Mouse (Mus musculus) spleen, adult 2 months (tissue): ENCODE data around the gene Rhbdl1. TPM values are rescaled to one million over a fixed set of nuclear protein-coding genes. Genes with fewer than 3 reads are reported as not detected.

Source experiments
- DNase-seq, 2 experiments: peaks; one replicate each; pipeline versions ENCODE4 v3.0.0 to v3.0.0-alpha.2; 2012 to 2021; ENCODE audit warnings: low spot score in 2 of 2, low read depth in 1 of 2
- H3K27ac ChIP-seq: fragments of 200-500 bp; 2 replicates; pipeline ENCODE4 v1.5.1; 2012; ENCODE audit warnings: low read length, inconsistent platforms; ENCODE audit not compliant: insufficient read depth
- H3K27me3 ChIP-seq: fragments of 200-500 bp; 2 replicates; pipeline ENCODE4 v1.6.1; 2012; ENCODE audit warnings: mild to moderate bottlenecking, moderate library complexity, low read length, inconsistent platforms; ENCODE audit not compliant: control insufficient read depth, insufficient read depth
- H3K36me3 ChIP-seq: fragments of 200-500 bp; 2 replicates; pipeline ENCODE4 v1.6.1; 2012; ENCODE audit warnings: mild to moderate bottlenecking, low read length, inconsistent platforms; ENCODE audit not compliant: control insufficient read depth, insufficient read depth
- H3K4me1 ChIP-seq: fragments of 200-500 bp; 2 replicates; pipeline ENCODE4 v1.6.1; 2011; ENCODE audit warnings: inconsistent platforms; ENCODE audit not compliant: control insufficient read depth, insufficient read depth, insufficient read length
- H3K4me3 ChIP-seq: fragments of 200-500 bp; 2 replicates; pipeline ENCODE4 v1.5.1; 2011; ENCODE audit warnings: mild to moderate bottlenecking, inconsistent platforms; ENCODE audit not compliant: insufficient read depth, insufficient read length; ENCODE audit errors: extremely low read depth
- CTCF ChIP-seq: fragments of 200-500 bp; IDR thresholded peaks from 2 replicates; pipeline ENCODE4 v1.5.1; 2011; ENCODE audit warnings: mild to moderate bottlenecking, inconsistent platforms; ENCODE audit not compliant: insufficient read depth, insufficient read length, insufficient replicate concordance; ENCODE audit errors: extremely low read depth
- POLR2A ChIP-seq: fragments of 200-500 bp; IDR thresholded peaks from 2 replicates; pipeline ENCODE4 v1.6.1; 2011; ENCODE audit warnings: low read depth, low read length, inconsistent platforms
- WGBS: fragments of 180-500 bp; shearing (Covaris S2); methylation state at CpG from one replicate; pipeline ENCODE4 v1.1.7; 2018; 5-methylcytosine and 5-hydroxymethylcytosine counted together
- polyA plus RNA-seq: library from polyadenylated mRNA; depleted of rRNA; stranded (reverse); fragments of >200 nt; gene quantifications from 2 replicates; pipeline ENCODE4 v1.2.3, GENCODE M21; 2012

The Rhbdl1 gene
- polyA plus RNA-seq, 1 experiment = 5.5 TPM

- H3K4me3 ChIP-seq = no peak overlapping the region
- H3K27ac ChIP-seq = no peak overlapping the region
- no peaks in the 10 kb centered on the region; the same call in 1 of the 2 replicates for H3K4me1 ChIP-seq
- H3K27me3 ChIP-seq = no peaks in the 10 kb centered on the region
- WGBS = 75% methylated on average over 5 of the region's 5 CpGs
- H3K36me3 ChIP-seq = peaks cover 21% of the 10 kb centered on the region
- no peak for TF ChIP-seq CTCF
- TF ChIP-seq POLR2A = no peak
- DNase-seq = no peak
Observed at GRCm38 (mm10) chr17:25880913-25881641, 44.0 kb upstream of the Rhbdl1 start.

GRCm38 (mm10) chr17:25880196-25880910 lies 43.3 kb upstream of the Rhbdl1 start, which contains the start of gene Wfikkn1:
TSS of gene Wfikkn1 (minus strand) at chr17:25880858.
- TF ChIP-seq CTCF (no peak), POLR2A (no peak)
- H3K27me3 ChIP-seq = no peaks in the 10 kb centered on the region
- no peak within 1 kb of the TSS for H3K4me3 ChIP-seq
- no peak within 1 kb of the TSS for H3K27ac ChIP-seq
- DNase-seq = no peak
- WGBS = 77% methylated on average over 5 of the region's 5 CpGs
- no peaks in the 10 kb centered on the region; the same call in 1 of the 2 replicates for H3K4me1 ChIP-seq
- H3K36me3 ChIP-seq = peaks cover 21% of the 10 kb centered on the region

GRCm38 (mm10) chr17:25879750-25880149 lies 42.7 kb upstream of the Rhbdl1 start:
- Histone ChIP-seq H3K4me3 (no peak overlapping the region), H3K27ac (no peak overlapping the region), H3K27me3 (no peaks in the 10 kb centered on the region), H3K4me1 (no peaks in the 10 kb centered on the region; the same call in 1 of the 2 replicates), H3K36me3 (peaks cover 18% of the 10 kb centered on the region)
- no peak for TF ChIP-seq CTCF
- TF ChIP-seq POLR2A = no peak
- 94% methylated on average over 8 of the region's 8 CpGs for WGBS
- no peak for DNase-seq

- no peak for TF ChIP-seq POLR2A
- peak; percentile 7; the same call in 1 of the 2 replicates for TF ChIP-seq CTCF
- no peak for DNase-seq
- peaks cover 14% of the 10 kb centered on the region for H3K36me3 ChIP-seq
Observed at GRCm38 (mm10) chr17:25879261-25879660, 42.2 kb upstream of the Rhbdl1 start.

GRCm38 (mm10) chr17:25878611-25879180 lies 41.6 kb upstream of the Rhbdl1 start:
- no peak overlapping the region for H3K4me3 ChIP-seq
- H3K27ac ChIP-seq = no peak overlapping the region
- H3K27me3 ChIP-seq = no peaks in the 10 kb centered on the region
- H3K4me1 ChIP-seq = no peaks in the 10 kb centered on the region; the same call in 1 of the 2 replicates
- H3K36me3 ChIP-seq = peaks cover 11% of the 10 kb centered on the region; the same call in 1 of the 2 replicates
- WGBS = 95% methylated on average over 19 of the region's 19 CpGs
- DNase-seq = no peak
- TF ChIP-seq POLR2A = no peak
- TF ChIP-seq CTCF = no peak

More at GRCm38 (mm10) chr17:25879261-25879660, 42.2 kb upstream of the Rhbdl1 start:
- Histone ChIP-seq H3K27ac (no peak overlapping the region), H3K4me1 (no peaks in the 10 kb centered on the region; the same call in 1 of the 2 replicates), H3K4me3 (no peak overlapping the region), H3K27me3 (no peaks in the 10 kb centered on the region)
- 87% methylated on average over 4 of the region's 4 CpGs for WGBS

GRCm38 (mm10) chr17:25877741-25878610 lies 40.9 kb upstream of the Rhbdl1 start:
- peaks cover 7% of the 10 kb centered on the region; the same call in 1 of the 2 replicates for H3K36me3 ChIP-seq
- H3K27ac ChIP-seq = no peak overlapping the region

More at GRCm38 (mm10) chr17:25877741-25878610, 40.9 kb upstream of the Rhbdl1 start:
- Histone ChIP-seq H3K27me3 (no peaks in the 10 kb centered on the region), H3K4me1 (no peaks in the 10 kb centered on the region; the same call in 1 of the 2 replicates), H3K4me3 (no peak overlapping the region)
- WGBS = 94% methylated on average over 32 of the region's 32 CpGs
- no peak for DNase-seq
- TF ChIP-seq POLR2A = no peak
- TF ChIP-seq CTCF = no peak
